Mouse (Mus musculus) c-Kit-negative CD71-positive TER-119-positive erythroid progenitor cells, embryonic 14.5 days (primary cell): ENCODE data around the gene Htra1.

Experiments
- DNase-seq: peaks from one replicate; pipeline ENCODE4 v3.0.0-alpha.2; 2013; ENCODE audit warnings: low read depth, low spot score

The Htra1 gene

DNA sequence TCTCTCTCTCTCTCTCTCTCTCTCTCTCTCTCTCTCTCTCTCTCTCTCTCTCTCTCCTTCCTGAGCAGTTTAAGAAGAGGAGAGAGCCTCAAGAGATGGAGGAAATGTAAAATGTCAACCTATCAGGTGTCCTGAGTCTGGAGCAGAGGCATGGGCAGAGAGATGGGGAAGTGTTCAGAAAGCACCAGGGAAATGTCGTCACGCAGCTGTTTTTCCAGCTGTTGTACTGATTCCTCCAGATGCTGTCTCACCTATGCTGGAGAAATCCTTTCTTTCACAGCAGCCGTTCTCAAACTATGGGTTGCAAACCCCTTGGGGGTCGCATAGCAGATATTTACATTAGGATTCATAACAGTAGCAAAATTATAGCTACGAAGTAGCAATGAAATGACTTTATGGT, 30.5 kb downstream of the Htra1 start:
- no peak for DNase-seq

DNA sequence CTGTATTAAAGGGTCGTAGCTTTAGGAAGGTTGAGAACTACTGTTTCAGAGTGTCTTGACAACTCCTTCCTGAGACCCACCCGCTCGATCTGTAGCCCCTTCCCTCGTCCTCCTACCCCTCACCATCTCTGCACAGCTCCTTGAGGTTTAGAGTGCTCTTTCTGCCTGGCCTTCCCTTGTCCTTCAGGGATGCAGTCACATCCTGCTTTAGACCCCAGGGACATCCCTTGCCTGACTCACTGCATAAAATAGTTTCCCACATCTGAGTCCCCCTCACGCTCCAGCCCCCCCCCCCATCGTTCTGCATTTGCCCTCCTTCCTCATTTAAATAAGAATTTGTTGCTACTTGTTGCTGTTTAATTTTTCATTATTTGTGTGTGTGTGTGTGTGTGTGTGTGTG, 31.0 kb downstream of the Htra1 start:
- DNase-seq: no peak

DNA sequence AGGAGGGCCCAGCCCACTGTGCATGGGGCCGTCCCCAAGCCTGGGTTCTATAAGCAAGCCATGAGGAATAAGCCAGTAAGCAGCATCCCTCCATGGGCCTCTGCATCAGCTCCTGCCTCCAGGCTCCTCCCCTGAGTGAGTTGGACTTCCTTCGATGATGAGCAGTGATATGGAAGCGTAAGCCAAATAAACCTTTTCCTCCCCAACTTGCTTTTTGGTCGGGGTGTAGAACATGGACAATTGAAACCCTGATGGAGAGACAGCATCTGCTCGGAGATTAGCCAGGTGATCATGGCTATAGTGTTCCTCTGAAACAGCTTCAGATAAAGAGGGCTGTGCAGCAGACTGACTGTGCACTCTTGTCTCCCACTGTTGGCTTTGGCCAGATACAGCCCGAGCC, 32.0 kb downstream of the Htra1 start:
- DNase-seq: no peak

DNA sequence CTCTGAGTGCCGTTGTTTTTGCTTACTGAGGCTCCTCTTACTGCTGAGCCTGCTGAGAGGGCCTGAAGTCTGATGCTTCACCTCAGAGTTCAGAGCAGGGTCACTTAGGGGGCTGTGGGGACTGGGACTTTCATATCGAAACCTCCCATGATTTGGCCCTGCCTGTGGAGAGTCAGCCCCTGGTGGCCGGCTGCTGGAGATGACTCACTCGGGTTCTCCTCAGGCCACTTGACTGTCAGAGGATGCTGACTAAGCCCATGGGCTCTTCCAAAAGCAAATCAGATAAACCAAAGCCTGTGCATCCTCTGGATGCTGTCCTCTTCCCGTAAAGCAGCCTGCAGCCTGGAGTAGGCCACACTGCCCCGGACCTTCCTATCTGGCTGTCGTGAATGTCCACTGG, 32.6 kb downstream of the Htra1 start:
- DNase-seq: no peak

DNA sequence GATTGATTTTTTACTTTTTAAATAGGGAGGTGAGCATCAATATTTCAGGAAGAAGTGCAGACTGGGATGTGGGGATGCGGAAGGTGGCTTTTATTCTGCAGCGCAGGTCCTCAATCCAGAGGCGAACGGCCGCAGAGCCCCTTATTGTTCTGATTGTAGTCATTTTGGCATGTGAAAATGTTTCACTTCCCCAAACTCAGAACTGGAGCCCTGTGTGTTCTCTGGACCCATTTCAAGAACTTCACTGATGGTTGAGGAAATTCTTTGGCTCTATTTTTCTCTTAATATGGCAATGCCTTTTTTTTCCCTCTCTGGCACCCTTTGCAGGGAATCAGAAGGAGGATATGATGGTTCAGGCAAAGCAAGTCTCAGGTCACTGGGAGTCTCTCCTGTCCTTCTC, 33.2 kb downstream of the Htra1 start:
- DNase-seq: no peak

DNA sequence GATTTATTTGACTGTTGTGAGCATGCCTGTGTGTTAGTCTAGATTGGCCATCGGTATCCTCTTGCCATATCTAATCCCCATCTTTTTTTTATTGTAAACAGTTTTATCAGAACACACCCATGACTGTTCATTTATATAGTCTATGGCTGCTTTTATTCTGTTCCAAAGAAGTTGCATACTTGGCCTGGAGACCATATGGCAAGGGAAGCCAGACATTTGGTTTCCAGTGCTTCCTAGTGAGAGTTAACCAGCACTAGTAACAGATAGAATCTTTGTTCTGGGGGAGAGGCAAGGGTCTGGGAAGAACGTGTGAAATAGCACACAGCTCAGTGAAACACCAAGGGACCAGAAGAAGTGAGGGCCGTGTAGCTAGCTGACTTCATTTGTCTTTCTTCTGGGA, 33.6 kb downstream of the Htra1 start:
- DNase-seq: no peak

DNA sequence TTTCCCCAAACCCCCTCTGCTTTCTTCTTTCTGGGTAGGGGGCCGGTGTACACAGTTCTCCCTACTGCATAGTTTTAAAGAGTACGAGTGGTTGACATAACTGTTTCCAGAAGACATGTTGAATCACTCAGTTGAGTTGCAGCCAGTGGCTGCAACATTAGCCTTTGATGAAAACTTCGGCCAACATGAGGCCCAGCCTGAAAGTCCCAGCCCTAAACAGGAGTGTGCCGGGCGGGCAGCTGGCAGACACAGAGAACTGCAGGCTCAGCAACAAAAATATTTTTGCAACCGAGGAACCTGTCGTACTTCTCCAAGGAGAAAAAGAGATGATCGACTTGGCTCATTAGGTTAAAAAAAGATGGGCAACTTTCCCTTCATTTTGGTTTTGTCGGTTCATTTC, 36.9 kb downstream of the Htra1 start:
- no peak for DNase-seq

DNA sequence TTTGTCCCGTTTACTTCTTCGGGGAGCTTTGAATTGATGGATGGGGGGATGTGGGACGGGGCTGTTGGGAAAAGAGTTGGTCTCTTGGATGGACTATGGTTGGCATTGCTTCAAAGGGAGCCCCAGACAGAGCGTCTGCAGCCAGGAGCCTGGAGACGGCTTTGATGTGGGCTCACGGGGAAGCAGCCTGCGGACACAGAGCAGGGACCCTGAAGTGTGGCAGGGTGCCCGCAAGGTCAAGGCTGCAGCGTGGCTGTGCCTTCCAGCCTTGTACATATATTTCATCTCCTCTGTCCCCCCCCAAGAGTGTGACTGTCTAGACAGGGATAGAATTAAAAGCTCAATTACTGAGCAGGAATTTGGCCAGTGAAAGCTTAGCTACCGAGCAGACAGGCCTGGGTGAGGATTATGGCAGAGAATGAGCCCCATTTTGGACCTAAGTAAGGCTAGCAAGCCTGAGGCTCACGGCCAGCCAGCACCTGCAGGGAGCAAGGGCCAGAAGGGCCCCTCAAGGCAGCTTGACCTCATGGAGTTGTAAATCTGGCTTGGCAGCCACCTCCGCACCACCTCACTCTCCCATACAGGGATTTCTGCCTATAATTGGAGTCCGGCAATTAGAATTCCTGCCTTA, 40.5 kb downstream of the Htra1 start:
- no peak for DNase-seq

DNA sequence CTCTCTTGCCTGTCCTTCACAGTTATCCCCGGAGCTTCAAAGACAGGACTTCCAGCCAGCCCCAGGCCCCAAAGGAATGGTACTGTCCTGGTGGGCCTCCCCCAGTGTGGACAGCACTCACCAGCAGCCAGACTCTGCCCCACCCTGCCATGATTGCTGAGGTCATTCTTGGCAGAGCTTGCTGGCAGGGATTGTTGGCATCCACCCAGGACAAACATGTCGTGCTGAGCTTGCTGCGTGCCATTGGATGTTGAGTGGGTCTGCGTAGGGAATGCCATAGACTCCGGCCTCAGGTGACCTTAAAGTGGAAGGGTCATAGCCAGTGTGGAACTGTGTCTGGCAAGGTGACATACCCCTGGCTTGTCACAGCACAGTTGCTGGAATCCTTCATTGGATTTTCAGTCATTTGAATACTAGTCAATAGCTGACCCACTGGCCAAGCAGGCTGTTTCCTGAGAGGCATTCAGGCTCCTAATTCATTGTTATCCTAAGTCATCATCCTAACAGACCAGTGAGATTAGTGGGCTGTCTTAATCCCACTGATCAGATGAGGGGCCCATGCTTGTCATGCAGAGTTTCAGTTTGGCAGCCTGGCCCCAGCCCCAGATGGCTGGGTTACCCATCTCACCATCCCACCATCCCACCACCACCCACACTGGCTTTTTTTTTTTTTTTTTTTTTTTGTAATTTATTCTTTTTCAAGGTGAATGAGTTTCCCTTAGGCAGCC, 42.0 kb downstream of the Htra1 start:
- no peak for DNase-seq

DNA sequence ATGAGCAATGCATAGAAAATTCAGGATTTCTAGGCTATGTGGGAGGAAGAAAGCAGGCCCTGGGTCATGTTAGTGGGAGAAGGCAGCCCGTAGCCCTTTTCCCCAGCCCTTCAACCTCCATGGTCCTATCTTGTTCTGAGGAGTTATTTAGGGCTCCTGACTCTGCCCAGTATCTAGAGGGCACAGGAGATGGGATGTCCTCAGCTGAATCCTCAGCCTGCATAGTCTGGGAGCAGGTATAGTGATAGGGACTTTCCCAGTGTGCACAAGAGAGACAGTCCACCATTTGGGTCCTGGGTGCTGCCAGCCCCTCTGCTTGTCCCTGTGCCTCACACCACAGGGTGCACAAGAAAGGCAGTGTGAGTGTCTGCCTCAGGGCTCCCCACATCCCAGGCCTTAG, 42.6 kb downstream of the Htra1 start:
- DNase-seq: no peak

DNA sequence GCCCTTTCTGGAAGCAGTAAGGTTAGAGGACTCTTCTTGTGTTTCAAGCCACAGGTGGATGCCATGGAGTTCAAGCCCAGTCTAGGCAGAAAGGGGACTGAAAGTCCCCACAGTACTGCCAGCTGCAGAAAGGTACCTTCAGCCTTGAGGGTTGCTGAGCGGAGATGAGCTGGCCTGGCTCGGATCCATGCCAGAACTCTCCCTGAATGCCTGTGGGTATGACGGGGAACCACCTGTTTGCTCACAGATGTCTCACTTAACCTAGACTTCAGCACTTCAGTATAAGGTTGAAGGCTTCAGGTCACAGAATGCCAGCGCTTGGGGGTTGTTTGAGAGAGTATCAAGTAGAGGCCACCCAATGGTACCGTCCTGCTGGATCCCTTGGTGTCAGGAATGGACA, 44.2 kb downstream of the Htra1 start:
- no peak for DNase-seq

DNA sequence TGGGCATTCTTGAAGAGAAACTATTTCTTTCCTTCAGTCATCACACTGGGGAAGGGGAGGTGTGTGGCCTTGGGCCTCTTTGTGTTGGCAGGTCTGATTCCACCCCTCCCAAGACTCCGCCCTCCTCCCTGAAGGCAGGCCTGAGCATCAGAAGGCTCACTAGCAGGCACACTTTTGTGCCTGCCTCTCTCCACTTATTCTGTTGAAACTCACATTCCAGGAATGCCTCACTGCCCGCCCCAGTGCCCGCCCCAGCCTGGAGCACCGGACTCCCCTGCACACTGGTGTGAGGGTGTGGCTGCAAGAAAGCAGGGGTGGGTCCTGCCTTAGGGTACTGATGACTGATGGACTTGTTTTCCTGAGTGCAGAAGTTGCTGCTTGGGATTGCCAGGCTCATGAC, 46.5 kb downstream of the Htra1 start:
- no peak for DNase-seq

DNA sequence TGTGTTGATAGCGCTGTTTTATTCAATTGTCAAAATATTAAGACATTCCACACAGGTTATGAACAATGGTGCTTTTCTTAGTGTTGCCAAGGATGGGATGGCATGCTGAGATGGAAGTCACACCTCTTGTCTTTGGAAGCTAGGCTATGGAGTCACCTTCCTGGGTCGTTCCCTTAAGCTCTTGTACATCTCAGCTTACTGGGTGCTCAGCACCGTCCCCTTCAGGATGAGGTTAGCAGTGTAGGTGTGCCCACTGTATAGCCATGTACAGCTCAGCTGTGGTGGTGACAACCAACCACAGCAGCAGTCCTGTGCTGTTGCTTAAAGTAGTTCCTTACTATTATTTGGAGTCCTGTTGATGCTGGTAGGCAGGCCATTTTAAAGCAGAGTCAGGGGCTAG, 47.0 kb downstream of the Htra1 start:
- DNase-seq: no peak

DNA sequence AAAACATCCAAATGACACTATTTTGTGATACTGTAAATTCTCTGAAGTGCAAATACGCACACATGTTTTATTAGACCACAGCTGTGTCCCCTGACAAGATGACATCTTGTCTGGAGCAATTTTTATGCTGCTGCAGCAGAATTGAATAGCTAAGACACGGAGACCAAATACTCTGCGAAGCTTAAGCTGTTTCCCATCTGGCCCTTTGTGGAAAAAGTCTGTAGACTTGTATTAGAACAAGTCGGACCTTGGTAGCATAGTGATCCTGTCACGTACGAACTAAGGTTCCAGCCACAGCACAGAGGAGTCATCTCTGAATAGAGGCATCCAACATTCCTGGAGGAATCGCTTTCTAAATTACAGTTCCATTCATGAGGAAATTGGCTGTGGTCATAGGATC, 48.4 kb downstream of the Htra1 start:
- DNase-seq: no peak

DNA sequence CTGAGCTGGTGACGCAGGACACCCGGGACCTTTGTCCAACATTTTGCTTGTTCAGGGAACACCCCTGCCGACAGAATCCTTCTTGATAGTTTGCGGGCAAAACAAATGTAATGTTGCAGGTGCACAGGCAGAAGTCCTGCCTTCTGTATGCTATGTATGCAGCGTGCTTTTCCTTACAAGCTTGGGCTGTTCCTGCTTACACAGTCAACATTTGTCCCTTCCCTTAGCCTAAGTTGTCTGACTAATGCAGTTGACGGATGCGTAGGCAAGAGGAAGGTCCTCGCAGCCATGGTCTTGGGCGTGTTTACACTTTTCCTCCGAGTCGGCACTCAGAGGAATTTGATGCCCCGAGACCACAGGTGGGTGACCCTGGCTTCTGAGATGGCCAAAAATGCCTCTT, 49.3 kb downstream of the Htra1 start:
- no peak for DNase-seq

DNA sequence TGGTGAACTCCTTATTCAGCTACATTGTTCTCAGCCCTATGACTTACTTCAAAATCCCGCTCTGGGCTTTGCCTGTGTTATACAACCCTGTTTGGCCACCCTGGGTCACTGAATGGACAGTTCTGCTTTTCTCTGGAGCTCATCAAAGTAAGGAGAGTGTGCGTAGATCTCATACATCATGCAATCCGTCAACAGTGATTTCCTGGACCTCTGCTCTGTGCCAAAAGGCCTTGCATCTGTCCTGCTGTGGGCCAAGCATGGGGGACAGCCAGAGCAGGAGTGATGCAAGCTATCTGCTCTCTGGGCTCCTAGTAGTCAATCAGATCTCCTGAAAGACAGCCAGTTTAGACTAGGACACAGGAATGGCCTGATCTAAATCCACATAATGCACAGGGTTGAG, 49.8 kb downstream of the Htra1 start:
- DNase-seq: no peak

DNA sequence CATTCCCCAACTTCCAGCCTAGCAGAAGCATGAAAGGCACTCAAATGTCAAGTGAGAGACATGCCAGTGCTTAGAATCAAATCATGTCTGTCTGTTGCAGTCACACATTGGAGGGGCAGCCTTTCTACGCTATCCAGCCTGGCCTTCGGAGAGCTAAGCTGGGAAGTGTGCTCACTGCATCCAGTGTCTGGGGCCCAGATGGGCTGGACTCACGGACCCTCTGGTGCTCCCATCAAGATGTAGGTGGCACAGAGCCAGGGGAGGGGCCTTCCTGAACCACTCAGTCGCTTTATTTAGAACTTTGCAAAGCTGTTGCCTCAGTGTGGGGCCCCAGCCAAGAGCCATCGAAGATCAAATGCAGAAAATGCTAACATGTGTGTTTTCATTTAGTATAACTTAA, 52.2 kb downstream of the Htra1 start:
- DNase-seq: no peak

DNA sequence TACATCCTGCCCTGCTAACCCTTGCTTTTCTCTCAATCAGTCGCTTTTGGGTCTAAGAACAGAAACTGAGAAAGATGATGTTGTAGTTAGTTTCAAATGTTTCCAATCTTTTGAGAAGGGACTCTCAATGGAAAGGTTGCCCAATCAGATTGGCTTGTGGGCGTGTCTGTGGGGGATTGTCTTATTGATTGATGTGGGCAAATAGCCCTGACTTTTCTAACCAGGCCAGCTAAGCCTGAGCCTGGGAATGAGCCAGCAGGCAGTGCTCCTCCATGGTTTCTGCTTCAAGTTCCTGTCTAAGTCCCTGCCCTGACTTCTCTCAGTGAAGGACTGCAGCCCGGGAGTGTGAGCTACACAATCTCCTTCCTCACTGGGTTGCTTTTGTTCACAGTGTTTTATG, 53.5 kb downstream of the Htra1 start:
- no peak for DNase-seq

DNA sequence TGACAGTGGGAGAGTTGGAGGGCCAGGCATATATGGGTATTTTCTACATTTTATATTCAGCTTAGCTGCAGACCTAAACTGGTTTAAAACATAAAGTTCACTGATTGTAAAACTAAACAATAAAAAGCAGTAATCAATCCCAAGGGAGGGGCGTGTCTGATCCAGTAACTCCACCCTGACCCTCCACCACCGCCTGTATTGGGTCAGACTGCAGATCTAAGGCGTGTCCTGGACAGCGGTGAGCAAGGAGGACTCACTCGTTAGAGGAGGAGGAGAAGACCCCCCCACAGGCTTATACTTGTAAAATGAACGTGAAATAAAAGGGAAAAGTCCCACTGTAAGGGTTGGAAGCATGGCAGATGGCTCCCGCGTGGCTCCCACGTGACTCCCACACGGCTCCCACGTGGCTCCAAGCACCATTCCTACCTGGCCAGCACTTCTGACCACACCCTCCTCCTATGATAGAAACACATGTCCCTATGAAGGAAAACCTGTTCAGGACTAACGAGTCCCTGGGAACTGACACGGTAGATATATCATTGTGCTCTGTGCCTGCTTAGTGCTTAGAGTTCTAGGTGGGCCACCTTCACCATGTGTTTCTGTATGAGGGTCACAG, 55.4 kb downstream of the Htra1 start:
- no peak for DNase-seq

DNA sequence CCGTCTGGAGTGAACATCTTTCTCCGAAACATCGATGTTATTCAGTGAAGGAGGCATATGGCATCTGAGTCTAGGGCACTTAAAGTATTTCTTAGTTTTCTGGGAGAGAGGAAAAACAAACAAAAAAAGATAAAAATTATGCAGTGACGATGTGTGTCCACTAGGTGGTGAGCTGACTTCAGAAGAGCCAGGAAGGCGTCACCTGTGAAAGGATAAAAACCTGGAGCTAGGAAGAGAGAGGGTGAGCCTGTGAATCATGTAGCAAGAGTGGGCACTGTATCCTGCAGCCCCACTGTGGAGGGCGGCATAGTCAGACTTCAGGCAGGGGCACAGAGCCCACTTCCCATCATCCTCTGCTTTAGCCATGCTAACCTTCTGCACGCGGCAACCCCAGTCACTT, 58.0 kb downstream of the Htra1 start:
- DNase-seq: no peak

DNA sequence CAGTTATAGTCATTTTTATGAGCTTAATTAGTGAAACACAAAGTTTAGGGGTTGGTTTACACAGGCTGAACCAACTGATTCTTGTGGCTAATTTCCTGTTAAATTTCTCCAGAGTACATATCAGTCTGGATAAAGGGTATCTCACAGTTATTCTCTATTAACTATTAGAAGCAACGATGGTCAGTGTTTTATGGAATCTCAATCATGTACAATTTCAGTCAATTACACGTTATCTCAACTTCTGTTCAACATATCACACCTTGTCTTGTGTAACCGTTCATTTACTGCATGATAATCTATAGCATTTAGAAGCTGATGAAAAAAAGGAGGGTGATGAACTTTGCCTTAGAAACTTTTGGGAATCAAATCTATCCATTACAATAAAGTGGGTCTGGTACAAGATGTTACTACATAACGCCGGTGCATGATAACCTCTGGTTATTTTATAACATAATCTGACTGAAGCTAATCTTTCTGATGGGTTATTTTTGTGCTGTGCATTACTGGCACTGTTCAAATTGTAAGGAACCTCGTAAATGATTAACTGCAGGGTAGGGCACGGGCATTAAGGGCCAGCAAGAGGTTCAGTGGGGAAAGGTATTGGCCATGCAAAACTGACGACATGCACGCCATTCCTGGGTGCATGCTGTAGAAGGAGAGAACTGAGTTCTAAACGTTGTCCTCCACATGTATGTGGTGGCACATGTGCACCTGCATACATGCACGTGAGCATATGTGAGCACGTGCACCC, 66.2 kb downstream of the Htra1 start:
- no peak for DNase-seq

DNA sequence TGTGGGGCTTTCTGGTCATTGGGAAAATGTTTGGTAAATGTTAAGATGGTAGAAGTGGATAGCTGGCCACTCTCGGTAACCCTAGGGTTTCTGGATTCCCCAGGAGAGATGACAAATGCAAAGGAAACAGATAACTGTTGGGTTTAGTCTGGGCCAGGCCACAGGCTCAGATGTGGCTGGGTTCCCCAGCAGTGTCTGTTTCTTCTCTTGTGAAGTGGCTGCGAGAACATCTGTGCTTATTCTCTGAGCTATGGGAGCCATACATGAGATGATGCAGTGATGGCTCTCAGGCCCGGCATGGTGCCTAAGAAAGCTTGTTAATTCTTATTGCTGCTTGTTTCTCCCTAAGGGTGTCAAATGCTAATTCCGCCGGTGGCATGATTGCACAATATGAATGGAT, 68.2 kb downstream of the Htra1 start:
- DNase-seq: no peak

DNA sequence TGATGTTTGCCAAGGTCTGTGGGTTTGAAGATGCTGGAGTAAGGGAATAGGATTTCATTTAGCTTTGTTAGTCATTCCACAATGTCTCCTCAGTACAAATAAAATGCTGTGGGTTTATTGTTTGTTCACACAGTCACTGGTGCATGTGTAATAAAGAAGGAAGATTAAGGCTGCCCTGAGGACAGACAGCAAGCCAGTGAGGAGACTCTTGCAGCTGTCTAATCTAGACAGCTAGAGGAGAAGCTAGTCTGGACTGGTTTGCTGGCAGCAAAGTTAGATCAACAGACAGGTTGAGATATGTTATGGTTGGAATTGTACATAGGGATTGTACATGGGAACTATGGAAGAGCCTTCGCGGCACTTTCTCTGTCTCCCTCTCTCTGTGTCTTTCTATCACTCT, 71.3 kb downstream of the Htra1 start:
- no peak for DNase-seq
